Mouse (Mus musculus) neural tube, embryonic 10.5 days (tissue): ENCODE results near the gene Gpc1.

ENCODE experiments used
- DNase-seq: peaks from one replicate; pipeline ENCODE4 v3.0.0-alpha.2; 2017; ENCODE audit warnings: low spot score; ENCODE audit errors: extremely low spot score

Gene Gpc1

DNA sequence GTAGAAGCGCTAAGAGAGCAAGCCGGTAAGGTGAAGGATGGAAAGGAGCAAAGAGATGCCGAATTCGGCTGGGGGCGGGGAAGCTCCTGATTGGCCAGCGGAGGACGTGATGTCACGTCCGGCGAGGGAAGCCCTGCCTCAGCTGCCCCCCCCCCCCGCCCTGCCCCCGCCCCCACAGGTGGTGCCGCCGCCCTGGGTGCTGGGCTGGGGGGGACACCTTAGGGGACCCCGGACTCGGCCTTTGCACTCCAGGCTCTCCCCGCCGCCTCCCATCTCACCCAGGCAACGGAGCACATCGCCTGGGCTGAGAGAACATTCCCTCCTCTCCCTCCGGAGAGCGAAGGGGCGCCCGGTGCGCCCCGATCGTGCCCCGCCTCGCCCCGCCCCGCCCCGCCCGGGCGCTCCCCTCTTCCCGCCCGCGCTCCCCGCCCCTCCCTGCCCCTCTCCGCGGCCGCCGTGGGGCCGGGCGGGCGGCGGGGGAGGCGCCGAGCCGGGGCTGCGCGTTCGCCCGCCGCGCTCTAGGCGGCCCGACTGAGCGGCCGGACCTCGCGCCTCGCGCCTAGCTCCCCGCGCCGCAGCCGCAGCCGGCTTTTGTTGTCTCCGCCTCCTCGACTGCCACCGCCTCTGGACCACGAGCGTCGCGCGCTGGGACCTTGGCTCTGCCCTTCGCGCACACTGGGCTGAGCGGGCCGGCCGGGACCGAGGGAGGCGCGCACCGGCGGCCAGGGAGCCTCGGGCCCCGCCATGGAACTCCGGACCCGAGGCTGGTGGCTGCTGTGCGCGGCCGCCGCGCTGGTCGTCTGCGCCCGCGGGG lies at the start of gene Gpc1:
TSS of gene Gpc1 (plus strand) at position 458 of the 814 bp plus-strand sequence.
- peak; percentile 89 for DNase-seq

DNA sequence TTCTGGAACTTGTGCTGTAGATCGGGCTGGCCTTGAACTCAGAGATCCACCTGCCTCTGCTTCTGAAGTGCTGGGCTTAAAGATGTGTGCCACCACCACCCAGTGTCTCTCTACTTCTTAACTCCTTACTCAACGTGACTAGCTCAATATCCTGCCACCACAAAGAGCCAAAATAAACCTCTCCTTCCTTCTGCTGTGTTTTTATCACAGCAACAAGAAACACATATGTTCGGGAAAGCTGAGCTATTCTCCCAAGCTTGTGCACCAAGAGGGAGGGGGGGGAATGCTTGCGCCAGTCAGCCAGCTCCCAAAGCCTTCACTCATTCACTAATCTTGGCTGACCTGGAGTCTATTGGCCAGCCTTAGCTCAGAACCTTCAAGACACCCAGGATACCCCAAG lies 49.6 kb upstream of the Gpc1 start:
- DNase-seq: no peak

DNA sequence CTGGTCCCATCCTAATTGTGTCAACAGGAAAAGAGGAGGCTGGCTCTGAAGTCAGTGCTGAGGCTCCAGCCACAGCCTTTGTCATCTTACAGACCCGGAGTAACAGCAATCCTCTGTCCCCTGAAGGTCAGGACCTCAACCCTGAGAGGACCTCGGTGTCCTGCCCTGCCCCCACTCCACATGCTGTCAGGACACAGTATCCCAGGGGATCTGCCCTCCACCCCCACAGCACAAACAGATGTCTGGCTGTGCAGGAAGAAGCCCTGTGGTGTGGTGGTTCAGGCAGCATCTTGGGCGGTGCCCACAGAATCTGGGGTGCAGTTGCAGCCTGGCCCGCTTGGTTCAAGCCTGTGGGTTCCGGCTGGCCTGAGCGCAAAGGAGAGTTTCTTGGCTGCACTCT lies 48.9 kb upstream of the Gpc1 start:
- peak; percentile 21 for DNase-seq

DNA sequence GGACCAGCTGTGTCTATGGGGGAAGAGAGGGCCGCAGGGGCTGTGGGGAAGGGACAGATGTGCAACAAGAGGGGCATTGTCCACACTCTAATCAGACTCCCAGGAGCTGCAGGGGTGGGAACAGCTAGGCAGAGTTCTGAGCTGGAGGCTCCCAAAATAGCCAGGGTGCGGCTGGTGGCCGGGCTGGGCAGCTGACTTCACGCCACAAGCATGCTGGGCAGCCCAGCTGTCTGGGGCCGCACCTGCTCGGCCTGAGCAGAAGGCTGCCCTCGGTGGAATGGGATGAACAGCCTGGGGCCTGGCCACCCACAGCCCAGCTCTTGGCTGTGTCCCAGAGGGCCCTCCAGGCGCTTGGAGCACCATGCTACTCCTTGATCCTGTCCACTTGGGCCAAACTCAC lies 44.2 kb upstream of the Gpc1 start:
- no peak for DNase-seq

DNA sequence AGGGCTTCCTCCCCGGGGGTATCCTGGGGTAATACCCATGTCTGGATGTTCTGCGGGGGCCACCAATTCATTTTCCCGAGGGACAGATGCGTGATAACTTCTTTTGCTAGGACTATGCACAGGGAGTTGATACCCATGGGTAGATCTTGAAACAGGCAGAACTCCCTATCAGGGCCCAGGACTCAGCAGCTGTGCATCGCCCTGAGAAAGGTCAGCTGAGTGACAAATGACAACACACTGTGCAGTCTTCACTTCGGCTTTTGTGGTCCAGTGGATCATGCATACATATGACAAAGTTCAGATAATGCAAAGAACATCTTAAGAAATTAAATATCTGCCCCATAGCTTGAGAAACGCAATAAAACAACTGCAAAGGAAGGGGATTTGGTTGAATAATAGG lies 43.4 kb upstream of the Gpc1 start:
- no peak for DNase-seq

DNA sequence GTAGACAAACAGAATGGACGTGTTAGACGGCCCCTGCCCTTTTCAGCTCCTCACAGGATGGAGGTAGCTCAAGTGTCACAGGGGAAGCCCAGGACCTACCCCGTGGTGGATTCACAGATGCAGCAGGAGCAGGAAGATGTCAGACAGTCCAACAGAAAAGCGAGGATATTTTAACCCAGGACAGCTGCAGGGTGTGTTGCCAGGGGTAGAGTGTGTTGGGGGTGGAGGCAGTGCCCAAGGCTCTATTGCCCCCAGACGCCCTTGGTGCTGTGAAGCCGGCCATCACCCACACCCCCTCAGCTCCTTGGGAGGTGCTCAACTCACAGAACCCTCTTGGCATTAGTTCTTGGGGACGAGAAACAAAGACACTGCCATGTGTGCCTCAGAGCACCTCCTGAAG lies 40.8 kb upstream of the Gpc1 start:
- no peak for DNase-seq

DNA sequence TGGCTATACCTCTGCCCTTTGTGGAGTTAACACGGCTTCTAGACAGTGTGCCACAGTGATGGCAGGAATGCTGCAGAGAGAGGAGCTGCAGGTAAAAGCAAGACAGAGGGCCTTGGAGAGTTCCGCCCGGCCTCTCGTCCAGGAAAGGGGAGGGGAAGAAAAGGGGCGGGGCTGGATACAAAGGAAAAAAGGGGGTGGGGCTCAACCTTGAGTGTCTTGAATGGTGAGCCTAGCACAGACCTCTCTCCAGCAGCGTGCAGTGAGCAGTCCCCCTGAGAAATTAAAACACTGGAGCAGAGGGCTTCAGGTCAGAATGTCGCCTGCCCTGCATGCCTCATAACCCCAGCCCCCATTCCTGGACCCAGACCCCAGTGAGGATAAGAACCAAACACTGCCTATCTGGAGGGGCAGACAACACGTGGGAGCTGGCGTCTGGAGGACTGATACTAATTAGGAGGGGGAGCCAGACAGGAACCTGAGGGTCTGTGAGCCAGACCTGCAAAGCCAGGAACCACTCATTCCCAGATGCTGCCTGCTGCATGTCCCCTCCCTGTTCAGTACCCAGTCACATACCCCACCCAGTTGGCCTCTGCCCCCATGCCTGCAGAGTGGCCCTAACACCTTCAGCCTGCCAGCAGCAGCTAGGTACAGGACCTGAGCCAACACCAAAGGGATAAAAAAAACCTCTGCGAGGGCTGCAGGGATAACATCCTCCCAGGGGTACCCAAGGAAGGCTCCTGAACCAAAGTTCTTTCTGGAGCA lies 40.2 kb upstream of the Gpc1 start:
- peak; percentile 70 for DNase-seq

DNA sequence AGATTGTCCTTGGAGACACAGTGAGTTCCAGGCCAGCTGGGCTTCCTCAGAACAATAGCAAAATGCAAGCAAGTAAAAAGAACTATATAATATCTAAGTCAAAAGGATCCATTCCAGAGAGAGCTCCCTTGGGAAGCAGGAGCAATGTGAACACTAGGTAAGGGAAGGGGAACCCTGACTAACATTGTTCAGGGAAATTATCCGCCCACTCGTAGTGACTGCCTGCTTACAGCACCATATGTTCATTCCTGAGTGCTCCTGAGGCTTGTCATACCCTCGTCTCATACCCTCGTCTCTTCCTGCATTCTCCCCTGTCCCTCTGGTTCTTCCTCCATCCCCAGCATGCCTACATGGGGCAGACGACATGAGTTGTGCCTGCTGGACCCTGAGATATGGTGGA lies 37.7 kb upstream of the Gpc1 start:
- DNase-seq: no peak

DNA sequence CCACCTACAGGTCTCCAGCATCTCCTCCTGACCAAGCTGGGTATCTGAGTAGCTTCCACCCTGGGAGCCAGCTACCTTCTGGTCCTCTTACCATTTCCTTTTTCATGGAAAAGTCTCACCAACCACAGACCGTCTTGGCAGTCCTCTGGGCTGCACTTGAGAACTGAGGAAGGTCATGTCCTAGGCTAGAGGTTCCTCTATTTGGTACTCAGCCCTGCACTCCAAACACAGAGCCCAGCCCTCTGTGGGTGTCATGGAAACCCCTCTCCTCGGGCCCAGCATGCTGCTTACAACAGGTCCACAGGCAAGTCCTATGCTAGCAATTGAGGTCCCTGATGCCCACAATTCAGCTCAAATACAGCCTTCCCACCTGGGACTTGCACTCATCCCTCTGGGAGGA lies 33.0 kb upstream of the Gpc1 start:
- DNase-seq: no peak

DNA sequence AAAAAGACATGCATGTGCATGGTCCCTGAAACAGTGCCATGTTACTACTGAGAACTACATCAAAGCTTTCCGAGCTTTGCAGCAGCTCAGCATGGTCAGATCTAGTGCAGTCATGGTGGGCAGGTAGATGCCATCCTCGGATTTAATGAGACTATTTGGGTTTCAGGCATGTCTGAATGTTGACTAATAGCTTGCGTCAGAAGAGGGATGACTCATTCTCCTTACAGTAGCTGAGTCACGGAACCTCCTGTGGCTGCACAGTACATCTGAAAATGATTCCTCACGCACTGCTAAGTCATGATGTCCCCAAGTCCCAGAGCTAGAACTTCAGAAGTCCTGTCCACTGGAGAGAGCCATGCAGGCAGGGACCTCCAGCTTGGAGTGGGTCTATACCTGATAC lies 31.8 kb upstream of the Gpc1 start:
- no peak for DNase-seq

DNA sequence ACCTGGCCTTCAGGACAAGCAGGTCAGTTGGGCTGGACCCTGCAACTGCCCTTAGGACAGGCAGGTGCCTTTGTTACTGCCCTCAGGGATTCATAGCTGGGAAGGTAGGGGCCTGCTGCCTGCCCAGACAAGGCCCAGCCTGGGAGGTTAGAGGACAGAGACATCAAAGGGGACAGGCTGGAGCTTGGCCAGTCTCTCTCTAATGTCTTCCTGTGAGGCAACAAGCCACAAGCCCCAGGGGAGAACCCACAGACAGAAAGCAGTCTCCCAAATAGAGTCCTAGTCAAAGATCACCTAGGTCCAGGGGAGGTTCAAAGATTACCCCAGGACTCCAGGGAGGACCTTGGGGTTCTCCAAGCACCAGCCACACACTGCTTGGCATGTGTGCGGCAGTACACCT lies 29.1 kb upstream of the Gpc1 start:
- no peak for DNase-seq

DNA sequence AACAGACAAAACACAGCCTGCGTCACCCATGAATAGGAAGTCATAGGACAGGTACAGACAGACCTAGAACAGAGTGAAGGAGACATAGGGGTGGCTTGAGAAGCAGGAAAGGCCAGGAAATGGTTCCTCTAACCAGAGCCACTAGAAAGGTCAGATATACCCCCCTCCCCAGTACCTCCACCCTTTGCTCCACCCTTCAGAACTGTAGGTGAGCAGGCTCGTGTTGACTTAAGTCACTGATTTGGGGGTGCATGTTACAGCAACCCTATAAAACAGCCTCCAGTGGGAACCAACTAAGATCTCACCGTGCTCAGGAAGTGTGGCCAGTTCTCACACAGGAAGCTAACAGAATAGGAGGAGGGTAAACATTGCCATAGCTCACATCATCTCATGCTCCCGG lies 28.1 kb upstream of the Gpc1 start:
- DNase-seq: no peak

DNA sequence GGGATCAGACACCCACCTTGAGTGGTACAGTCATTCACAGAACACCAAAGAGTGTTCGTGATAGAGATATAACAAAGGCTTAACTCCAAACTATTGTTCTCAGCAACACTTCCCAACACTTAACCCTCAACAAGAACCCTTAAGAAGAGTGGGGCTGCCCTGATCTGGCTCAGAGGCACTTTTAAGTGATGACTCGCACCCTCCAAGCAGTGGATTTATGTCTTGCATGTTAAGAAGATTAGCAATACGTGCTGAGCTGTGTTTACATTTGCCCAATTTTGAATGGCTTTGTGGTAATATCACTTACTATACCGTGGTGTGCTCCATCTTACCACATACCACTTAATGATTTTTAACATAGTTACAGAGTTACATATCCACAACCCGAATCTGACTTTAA lies 26.3 kb upstream of the Gpc1 start:
- no peak for DNase-seq

DNA sequence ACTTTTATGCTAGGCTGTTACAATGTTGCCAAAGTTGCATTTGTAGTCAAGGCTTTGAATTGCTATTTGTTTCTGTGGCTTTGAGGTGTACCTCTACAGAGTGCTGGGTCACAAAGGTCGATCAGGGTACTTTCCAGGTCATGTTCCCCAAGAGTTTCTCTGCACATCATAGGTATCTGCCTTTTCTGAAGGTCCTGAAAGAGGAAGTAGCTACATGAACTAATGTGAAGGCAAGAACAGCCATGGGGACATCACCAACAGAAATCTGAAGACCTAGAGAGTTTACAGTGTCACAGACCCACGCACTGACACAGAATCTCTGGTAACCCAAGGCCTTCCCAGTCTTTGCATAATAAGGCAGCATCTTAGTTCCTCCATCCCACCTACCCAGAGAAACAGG lies 25.6 kb upstream of the Gpc1 start:
- DNase-seq: no peak

DNA sequence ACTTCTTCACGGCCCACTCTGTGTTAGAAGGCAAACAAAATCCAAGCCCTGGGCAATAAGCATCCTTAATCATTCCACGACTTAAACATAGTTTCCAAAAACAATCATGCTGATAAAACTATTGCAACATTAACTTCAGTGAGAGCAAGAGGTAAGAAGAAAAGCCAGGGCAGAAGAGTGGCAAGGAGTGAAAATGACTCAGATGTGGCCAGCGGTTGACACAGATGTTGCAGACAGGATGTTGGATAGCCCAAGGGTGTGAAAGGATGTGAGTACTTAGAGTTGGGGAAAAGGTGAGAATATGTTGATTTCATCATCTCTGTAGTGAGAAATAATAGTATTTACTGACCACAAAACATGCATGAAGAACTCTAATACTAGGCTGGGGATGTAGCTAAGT lies 24.7 kb upstream of the Gpc1 start:
- DNase-seq: no peak

DNA sequence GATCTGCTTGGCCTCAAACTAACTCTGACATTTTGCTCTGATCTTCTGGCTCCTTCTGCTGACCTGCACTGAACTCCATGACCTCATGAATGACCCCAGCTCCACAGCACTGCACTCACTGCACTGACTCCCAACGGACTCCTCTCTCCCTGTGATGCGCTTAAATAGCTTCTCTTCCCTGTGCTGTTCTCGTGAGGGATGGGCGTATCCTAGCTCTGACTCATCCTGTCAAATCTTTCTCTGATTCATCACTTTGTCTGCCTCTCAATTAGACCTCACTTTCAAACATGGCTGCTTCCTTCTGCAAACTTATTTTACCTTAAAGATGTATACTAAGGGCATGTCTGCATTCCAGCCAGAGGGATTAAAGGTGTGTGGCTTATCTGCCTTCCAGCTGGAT lies 21.8 kb upstream of the Gpc1 start:
- no peak for DNase-seq

DNA sequence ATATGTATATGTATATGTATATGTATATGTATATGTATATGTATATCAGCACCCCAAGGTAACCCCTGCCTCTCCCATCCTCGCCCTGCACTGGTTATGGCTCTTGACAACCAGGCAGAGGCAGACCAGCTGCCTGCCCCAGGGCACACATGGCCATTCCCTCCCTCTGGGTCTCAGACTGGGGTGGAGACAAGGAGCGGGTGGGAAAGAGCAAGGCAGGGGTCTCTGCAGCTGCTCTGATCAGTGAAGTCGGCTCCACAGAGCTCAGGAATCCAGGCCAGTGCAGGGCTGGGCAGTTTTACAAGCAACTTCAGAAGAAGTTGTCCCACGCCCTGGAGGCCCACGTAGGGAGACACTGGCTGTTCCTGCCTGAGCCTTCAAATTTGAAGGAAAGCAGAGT lies 17.1 kb upstream of the Gpc1 start:
- DNase-seq: no peak

DNA sequence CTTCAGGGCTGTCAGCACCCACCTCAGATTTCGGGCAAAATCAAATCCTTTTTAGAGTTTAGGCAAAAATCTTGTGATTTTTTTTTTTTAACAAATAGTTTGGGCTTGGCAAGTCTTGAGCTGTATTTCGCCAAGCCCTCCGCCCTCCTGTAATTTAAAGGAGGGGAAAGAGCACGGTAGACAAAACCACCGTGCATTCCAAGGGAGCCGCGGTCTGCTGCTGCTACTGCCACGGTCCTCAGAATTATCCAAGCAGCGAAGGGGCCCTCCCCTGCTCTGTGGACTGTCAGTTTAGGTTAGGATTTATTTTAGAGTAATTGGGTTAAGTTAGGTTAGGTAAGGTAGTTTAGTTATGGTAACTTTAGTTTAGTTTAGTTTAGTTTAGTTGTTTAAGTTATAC lies 16.3 kb upstream of the Gpc1 start:
- DNase-seq: no peak

DNA sequence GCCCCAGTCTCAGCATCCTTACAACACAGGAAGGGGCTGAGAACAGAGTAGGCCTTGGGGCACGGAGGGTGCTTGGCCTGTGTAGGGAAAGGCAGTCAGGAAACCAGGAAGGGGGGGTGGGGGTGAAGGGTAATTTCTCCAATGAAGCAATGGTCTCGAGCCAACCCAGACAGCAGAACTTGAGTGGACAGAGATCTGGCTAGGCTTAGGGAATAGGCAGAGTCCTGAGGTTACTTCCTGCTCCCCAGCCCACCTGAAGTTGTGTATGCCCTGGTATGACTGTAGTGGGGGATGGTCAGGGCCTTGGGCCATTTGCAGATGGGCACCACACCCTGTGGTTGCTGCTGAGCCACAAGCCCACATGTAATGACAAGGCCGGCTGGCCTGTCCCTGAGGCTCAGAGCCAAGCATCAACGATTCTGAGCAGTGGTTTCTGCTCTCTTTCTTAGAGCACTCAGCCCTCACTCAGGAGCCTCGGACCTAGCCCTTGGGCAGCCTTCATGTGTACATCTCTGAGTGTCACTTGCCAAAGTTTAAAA lies 15.6 kb upstream of the Gpc1 start:
- DNase-seq: no peak

DNA sequence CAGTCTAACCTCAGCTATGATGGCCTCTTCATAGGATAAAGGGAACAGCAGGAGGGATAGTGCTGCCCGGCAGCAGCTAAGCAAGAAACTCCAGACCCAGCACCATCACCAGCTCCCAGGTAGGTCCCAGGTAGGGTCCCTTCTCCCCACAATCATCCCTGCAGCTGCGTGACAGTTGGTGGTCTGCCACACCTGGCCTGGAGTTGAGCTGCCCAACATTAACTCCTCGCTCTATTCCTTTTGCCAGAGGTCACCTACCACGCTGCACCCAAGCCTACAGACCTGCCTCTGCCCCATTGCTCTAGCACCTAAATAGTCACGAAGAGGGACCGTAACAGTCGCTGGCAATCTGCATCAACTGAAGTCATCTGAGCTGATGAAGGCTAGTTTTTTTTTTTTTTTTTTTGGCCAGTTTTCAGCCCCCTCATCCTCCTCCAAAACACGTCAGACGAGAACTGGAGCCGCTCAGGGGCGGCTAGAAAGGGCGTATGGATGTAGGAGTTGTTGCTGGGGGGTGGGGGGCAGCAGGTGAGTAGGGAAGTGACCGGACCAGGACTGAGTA lies 738 bp upstream of the Gpc1 start:
- DNase-seq: no peak

DNA sequence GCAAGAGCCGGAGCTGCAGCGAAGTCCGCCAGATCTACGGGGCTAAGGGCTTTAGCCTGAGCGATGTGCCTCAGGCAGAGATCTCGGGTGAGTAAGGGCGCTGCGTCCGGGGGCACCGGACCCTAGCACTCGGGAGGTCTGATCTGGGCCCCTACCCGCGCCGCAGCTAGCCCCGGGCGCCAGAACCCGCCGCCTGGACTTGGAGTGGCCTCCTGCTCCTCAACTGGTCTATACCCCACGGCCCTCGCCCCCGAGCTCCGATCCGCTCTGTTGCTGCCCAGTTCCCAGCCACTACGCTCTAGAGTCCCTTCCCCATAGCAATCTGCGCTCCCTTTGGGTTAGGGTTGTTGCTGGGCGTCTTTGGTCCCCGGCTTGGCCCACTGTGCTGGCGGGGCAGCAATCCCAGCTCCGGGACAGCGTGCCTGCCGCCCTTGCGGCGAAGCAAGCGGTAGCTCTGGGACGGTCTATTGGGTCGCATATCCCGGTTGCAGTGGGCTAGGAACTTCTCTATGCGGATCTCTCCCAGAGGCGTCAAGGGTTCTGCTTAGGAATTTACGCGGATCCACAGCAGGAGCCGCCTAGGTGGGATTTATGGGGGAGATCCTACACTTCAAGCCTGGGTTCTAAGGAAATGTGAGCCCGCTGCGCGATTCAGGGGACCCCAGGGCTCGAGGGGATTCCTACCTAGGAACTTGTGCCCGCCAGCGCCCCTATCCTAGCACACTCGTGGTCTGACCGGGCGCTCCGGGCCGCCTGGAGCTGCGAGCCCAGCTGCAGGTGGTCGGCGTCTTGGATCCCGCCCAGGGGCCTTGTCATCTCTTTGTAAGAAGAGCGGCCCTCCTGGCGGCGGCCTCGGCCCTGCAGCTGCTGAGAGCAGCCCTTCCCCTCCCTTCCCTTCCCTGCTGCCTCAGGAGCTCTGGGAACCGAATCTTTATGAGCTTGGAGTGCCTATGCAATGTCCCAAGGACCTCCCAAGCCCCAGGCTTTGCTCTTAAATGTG lies 866 bp downstream of the Gpc1 start:
- peak; percentile 83 for DNase-seq
